Mouse (Mus musculus) heart, postnatal 0 days (tissue): ENCODE measurements at regions not wholly inside any gene's neighbourhood (a gene's known extent, or its start where the extent isn't known, plus 50 kb on each side); places are given as distances from the start of the nearest gene placed in this dataset.

Experiments
- ATAC-seq: fragments of 200-750 bp; cut with Nextera tagmentation; 2 replicates; pipeline ENCODE4 v1.8.0; 2017; ENCODE audit warnings: low read depth, moderate number of reproducible peaks, moderate library complexity; ENCODE audit not compliant: insufficient read depth
- DNase-seq: peaks from one replicate; pipeline ENCODE4 v3.0.0-alpha.2; 2016; ENCODE audit warnings: low spot score
- H3K27ac ChIP-seq: fragments of 300-500 bp; sonication (generic); 2 replicates; pipeline ENCODE4 v1.5.1; 2014; ENCODE audit warnings: low read depth, mild to moderate bottlenecking
- H3K27me3 ChIP-seq: fragments of 300-500 bp; sonication (generic); 2 replicates; pipeline ENCODE4 v1.6.1; 2014; ENCODE audit warnings: low read length, mixed read lengths; ENCODE audit not compliant: control insufficient read depth, insufficient read depth
- H3K36me3 ChIP-seq: fragments of 300-500 bp; sonication (generic); replicated peaks from 2 replicates; pipeline ENCODE4 v1.6.1; 2014; ENCODE audit warnings: low read length, mixed read lengths; ENCODE audit not compliant: control insufficient read depth, insufficient read depth
- H3K4me1 ChIP-seq: fragments of 300-500 bp; sonication (generic); 2 replicates; pipeline ENCODE4 v1.6.1; 2014; ENCODE audit warnings: antibody characterized with exemption; ENCODE audit not compliant: control insufficient read depth, insufficient read depth
- H3K4me2 ChIP-seq: fragments of 300-500 bp; sonication (generic); 2 replicates; pipeline ENCODE4 v1.6.1; 2014; ENCODE audit warnings: low read depth, mild to moderate bottlenecking, low read length, moderate library complexity
- H3K4me3 ChIP-seq: fragments of 300-500 bp; sonication (generic); 2 replicates; pipeline ENCODE4 v1.5.1; 2014; ENCODE audit warnings: low read depth, low read length
- H3K9ac ChIP-seq: fragments of 300-500 bp; sonication (generic); replicated peaks from 2 replicates; pipeline ENCODE4 v1.6.1; 2014; ENCODE audit warnings: low read depth, low read length, mixed read lengths
- H3K9me3 ChIP-seq: fragments of 300-500 bp; sonication (generic); replicated peaks from 2 replicates; pipeline ENCODE4 v1.6.1; 2016; ENCODE audit warnings: low read length; ENCODE audit not compliant: control insufficient read depth
- CTCF ChIP-seq: IDR thresholded peaks from 2 replicates; pipeline ENCODE4 v1.5.1; 2016; ENCODE audit warnings: antibody characterized with exemption, control low read depth, low read depth
- EP300 ChIP-seq: IDR thresholded peaks from 2 replicates; pipeline ENCODE4 v1.6.1; 2016; ENCODE audit warnings: antibody characterized with exemption, low read depth
- WGBS: fragments of 180-500 bp; shearing (Covaris S2); extraction: QIAGEN DNeasy Blood & Tissue Kit; methylation state at CpG from one replicate; pipeline ENCODE4 v1.1.7; 2014; 5-methylcytosine and 5-hydroxymethylcytosine counted together

DNA sequence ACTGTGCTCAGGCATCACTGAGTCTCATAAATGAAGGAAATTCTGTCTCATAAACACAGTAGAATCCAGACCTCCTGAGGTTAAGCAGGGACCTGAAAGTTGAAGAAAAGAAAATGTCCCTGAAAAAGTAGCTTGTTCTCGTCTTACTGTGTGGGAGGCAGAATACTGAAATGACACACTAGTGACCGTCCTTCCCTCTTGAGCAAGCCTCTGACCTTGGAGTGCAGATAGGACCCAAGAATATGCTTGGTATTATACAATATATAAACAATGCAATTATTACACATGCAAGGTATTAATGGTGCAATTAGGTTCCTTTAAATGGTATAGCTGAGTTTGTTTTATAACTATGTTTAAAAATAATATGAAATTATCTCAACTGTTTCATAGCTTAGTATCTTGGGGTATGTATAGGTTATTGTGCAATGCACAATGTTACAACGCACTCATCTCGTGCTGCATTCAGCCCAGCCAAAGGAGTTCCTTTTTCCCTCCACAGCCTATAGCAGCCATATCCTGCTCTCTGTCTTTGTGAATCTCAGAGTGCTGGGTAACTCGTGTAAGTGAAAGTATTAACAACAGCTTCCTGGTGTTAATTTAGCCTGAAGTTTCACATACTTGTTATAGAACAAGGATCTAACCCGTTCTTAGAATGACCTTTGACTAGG is 58.9 kb upstream of the Elovl5 start:
- no peaks in the 10 kb centered on the region for H3K27me3 ChIP-seq
- no peak overlapping the region for H3K9ac ChIP-seq
- no peaks in the 10 kb centered on the region for H3K9me3 ChIP-seq
- no peak overlapping the region for H3K27ac ChIP-seq
- no peak overlapping the region for H3K4me3 ChIP-seq
- peaks cover 3% of the 10 kb centered on the region; the same call in 1 of the 2 replicates for H3K4me1 ChIP-seq
- H3K36me3 ChIP-seq: no peaks in the 10 kb centered on the region
- 63% methylated on average over 6 of the region's 6 CpGs for WGBS
- TF ChIP-seq CTCF (no peak), EP300 (no peak)
- no peak overlapping the region for H3K4me2 ChIP-seq
- ATAC-seq: no peak
- DNase-seq: no peak
